Mouse (Mus musculus): ENCODE data around the gene Smr2. TPM values are rescaled to one million over a fixed set of nuclear protein-coding genes. Genes with fewer than 3 reads are reported as not detected.
"Not testable (repeated sequence)": the region's sequence is repeated elsewhere in the genome, so short reads cannot be mapped to it uniquely, and the experiment has no call there.

Smr2 gene
- polyA plus RNA-seq (2014; fragmentation: Nextera tagmentation; extraction: Ambion mirVana) = not detected in 2 replicates

DNA sequence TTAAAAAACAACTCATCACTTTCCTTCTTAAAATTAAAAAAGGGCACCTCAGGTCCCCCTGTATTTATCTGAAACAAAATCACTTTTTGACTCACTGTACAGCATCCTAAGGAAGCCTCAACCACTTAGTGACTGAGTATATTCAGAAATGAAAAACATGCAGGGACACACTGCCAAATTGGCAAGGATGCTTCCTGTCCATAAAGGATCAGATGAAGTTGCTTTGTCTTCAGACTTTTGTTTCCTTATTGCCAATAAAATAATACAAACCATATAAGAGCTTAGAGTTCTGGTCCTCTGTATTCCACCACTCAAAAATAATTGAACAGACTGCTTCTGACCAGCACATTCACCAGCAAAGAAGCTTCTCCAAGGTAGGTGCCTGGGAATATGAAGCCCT is at the start of gene Smr2:
Gene Smr2, plus strand, starts transcription at position 301 of the 400 bp plus-strand sequence.
- not testable (repeated sequence) for H3K27ac ChIP-seq (ENCODE audit: low read depth, low read length); H3K27me3 ChIP-seq (ENCODE audit: control insufficient read depth, insufficient read depth, low read length); H3K36me3 ChIP-seq (ENCODE audit: control insufficient read depth, insufficient read depth, low read length); H3K4me1 ChIP-seq (replicated peaks; ENCODE audit: control insufficient read depth, insufficient read depth, low read length); ATAC-seq (ENCODE audit: low FRiP score); H3K9ac ChIP-seq (ENCODE audit: low read depth, low read length); DNase-seq (ENCODE audit: low spot score); H3K4me3 ChIP-seq (ENCODE audit: low read depth, low read length); H3K9me3 ChIP-seq (ENCODE audit: control insufficient read depth, low read length); H3K4me2 ChIP-seq (replicated peaks; ENCODE audit: low read depth, low read length)

GRCm38 (mm10) chr5:88111430-88111829 is 25.1 kb downstream of the Smr2 start, which contains the start of gene Gm11116:
Gm11116 (minus strand) TSS chr5:88111530.
- H3K4me2 ChIP-seq (replicated peaks; ENCODE audit: low read depth, low read length) = no peak within 1 kb of the TSS
- H3K9ac ChIP-seq (ENCODE audit: low read depth, low read length) = no peak within 1 kb of the TSS
- H3K27me3 ChIP-seq (ENCODE audit: control insufficient read depth, insufficient read depth, low read length) = no peaks in the 10 kb centered on the region
- no peak within 1 kb of the TSS for H3K4me3 ChIP-seq (ENCODE audit: low read depth, low read length)
- ATAC-seq (ENCODE audit: low FRiP score) (no peak), DNase-seq (ENCODE audit: low spot score) (no peak)
- no peaks in the 10 kb centered on the region for H3K36me3 ChIP-seq (ENCODE audit: control insufficient read depth, insufficient read depth, low read length)
- H3K9me3 ChIP-seq (ENCODE audit: control insufficient read depth, low read length) = no peaks in the 10 kb centered on the region
- H3K27ac ChIP-seq (ENCODE audit: low read depth, low read length) = no peak within 1 kb of the TSS
- no peaks in the 10 kb centered on the region for H3K4me1 ChIP-seq (replicated peaks; ENCODE audit: control insufficient read depth, insufficient read depth, low read length)
- WGBS = 80% methylated on average over 1 of the region's 1 CpGs

GRCm38 (mm10) chr5:88153999-88154398 is 67.6 kb downstream of the Smr2 start, which contains the start of gene Gm11115:
Gm11115 (minus strand) TSS chr5:88154099.
- Histone ChIP-seq H3K27ac (ENCODE audit: low read depth, low read length) (no peak within 1 kb of the TSS), H3K27me3 (ENCODE audit: control insufficient read depth, insufficient read depth, low read length) (no peaks in the 10 kb centered on the region), H3K4me2 (replicated peaks; ENCODE audit: low read depth, low read length) (no peak within 1 kb of the TSS), H3K4me3 (ENCODE audit: low read depth, low read length) (no peak within 1 kb of the TSS), H3K9me3 (ENCODE audit: control insufficient read depth, low read length) (no peaks in the 10 kb centered on the region), H3K9ac (ENCODE audit: low read depth, low read length) (no peak within 1 kb of the TSS), H3K36me3 (ENCODE audit: control insufficient read depth, insufficient read depth, low read length) (no peaks in the 10 kb centered on the region), H3K4me1 (replicated peaks; ENCODE audit: control insufficient read depth, insufficient read depth, low read length) (no peaks in the 10 kb centered on the region)
- no peak for DNase-seq (ENCODE audit: low spot score)
- ATAC-seq (ENCODE audit: low FRiP score) = no peak

Other genes with a start within 250 kb of the Smr2 start
- not detected in 2 replicates for gene Odam, start 201.5 kb upstream of the Smr2 start, polyA plus RNA-seq (2014; fragmentation: Nextera tagmentation; extraction: Ambion mirVana)
- 0.15 and 0.25 TPM in 2 replicates for gene Csn3, start 161.0 kb upstream of the Smr2 start, polyA plus RNA-seq (2014; fragmentation: Nextera tagmentation; extraction: Ambion mirVana)
- gene 2310003L06Rik, start 117.1 kb upstream of the Smr2 start, polyA plus RNA-seq (2014; fragmentation: Nextera tagmentation; extraction: Ambion mirVana) = not detected in 2 replicates
- gene Gm28434, start 117.0 kb upstream of the Smr2 start, polyA plus RNA-seq (2014; fragmentation: Nextera tagmentation; extraction: Ambion mirVana) = not detected in 2 replicates
- not detected in 2 replicates for gene Cabs1, start 107.1 kb upstream of the Smr2 start, polyA plus RNA-seq (2014; fragmentation: Nextera tagmentation; extraction: Ambion mirVana)
- not detected in 2 replicates for gene Smr3a, start 84.0 kb upstream of the Smr2 start, polyA plus RNA-seq (2014; fragmentation: Nextera tagmentation; extraction: Ambion mirVana)
- gene Gm11116, start 25.0 kb downstream of the Smr2 start, polyA plus RNA-seq (2014; fragmentation: Nextera tagmentation; extraction: Ambion mirVana) = not detected in 2 replicates
- not detected in 2 replicates for gene Gm11115, start 67.5 kb downstream of the Smr2 start, polyA plus RNA-seq (2014; fragmentation: Nextera tagmentation; extraction: Ambion mirVana)
- gene Gm7714, start 182.4 kb downstream of the Smr2 start, polyA plus RNA-seq (2014; fragmentation: Nextera tagmentation; extraction: Ambion mirVana) = not detected in 2 replicates
- gene Prol1, start 230.8 kb downstream of the Smr2 start, polyA plus RNA-seq (2014; fragmentation: Nextera tagmentation; extraction: Ambion mirVana) = not detected in 2 replicates

Data from hindbrain, embryonic 11.5 days (tissue).